Mouse (Mus musculus) B cell, adult 62 days (primary cell): ENCODE measurements around the gene Ubtd1. TPM values are rescaled to one million over a fixed set of nuclear protein-coding genes. Genes with fewer than 3 reads are reported as not detected.

ENCODE experiments used
- total RNA-seq: library from RNA; stranded (reverse); gene quantifications from 4 replicates; pipeline ENCODE4 v1.2.4, GENCODE M21; 2023

Ubtd1 gene
- 4.8 to 7.0 TPM (median 5.7 TPM) in 4 replicates for total RNA-seq

DNA sequence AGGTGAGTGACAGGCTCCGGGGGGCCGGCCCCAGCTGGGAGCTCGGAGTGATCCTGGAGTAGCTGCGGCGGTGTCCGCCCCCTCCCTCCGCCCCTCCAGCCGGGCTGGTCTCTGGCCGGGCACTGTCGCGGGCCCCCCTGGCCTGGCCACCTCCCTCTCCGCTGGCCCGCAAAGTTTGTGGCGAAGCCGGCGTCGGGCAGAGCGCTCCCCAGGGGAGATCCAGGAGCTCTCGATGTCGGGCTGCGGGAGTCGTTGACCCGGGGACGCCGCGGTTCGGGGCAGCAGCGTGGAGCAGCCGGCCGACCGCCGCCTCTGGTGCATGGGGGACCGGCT, at the start of gene Ubtd1:
Gene Ubtd1, plus strand, starts transcription at position 169 of the 333 bp plus-strand sequence.

DNA sequence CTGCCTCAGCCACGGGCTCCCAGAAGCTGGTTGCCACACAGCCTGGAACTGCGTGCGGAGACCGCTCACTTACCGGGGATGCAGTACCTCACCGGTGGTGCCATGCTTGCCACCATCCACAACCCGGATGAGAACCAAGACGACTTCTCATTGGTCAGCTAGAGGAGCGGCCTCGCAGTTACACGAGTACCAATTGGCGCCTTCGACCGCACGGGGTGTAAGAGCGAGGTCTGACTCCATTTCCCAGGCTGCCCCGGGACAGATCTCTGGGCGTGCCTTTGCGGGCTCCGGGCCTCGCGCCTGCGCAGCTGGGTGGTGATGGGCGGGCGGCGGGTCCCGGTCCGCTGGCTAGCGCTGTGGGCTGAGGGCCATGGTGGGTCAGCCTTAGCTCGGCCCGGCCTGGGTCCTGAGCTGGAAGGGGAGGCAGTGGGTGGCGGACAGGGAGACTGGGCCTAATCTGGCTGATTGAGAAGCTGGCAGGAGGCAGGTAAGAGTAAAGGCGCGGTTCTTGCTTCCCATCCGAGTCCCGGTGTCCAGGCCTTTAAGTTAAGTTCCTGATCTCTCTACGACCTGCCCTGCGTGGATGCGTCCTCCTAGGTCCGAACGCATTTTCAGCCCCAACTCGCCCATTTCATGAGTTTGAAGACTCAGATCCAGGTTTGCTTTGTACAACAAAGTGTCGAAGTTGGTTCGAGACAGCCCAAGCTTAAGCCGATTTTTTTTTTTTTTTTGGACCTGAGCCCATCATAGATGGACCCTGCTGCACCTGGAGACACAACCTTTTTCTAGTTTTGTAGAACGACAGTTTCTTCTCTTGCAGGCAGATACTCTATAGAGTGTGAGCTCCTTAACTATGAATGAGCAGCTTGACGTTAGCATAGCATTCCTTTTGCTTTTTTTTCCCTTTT, 48.1 kb upstream of the Ubtd1 start, which contains the start of the genes Exosc1 and Zdhhc16:
Gene Exosc1, minus strand, starts transcription at position 245 of the 908 bp plus-strand sequence.
Gene Zdhhc16, plus strand, starts transcription at position 302 of the 908 bp plus-strand sequence.

DNA sequence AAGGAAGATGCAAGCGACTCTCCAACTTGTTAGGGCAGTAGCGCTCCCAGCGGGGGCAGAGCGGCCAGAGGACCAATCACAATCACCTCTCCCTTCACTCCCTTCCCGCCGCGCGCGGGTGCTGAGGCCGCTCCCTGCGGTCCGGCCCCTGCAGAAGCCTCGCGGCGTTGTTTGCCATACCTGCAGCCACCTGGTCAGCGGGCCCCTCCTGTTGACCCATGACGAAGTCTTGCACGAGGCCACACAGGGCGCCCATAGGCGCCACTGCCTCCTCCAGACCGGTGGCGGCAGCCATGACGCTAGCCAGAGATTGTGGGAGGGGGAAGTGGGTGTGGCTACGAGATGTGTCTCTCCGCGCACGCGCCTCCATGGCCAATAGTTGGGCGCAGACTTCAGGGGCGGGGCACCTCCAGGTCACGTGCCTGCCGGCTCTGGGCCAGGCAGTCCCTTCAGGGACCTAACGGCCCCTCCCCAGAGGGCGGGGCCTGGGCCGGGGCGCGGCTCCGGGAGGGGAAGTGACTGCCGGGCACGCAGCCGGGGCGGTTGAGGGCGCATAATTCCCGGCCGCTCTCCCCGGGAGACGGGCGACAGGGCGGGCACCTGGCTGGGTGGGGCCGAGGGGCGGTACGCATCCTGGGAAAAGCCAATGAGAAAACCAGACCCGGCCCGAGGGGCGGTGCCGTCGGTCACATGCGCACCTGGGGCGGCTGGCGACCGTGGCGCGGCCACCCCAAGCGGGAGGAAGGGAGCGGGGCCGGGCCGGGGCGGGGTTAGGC, 556 bp upstream of the Ubtd1 start, which contains the start of gene Mms19:
Gene Mms19, minus strand, starts transcription at position 339 of the 776 bp plus-strand sequence.

DNA sequence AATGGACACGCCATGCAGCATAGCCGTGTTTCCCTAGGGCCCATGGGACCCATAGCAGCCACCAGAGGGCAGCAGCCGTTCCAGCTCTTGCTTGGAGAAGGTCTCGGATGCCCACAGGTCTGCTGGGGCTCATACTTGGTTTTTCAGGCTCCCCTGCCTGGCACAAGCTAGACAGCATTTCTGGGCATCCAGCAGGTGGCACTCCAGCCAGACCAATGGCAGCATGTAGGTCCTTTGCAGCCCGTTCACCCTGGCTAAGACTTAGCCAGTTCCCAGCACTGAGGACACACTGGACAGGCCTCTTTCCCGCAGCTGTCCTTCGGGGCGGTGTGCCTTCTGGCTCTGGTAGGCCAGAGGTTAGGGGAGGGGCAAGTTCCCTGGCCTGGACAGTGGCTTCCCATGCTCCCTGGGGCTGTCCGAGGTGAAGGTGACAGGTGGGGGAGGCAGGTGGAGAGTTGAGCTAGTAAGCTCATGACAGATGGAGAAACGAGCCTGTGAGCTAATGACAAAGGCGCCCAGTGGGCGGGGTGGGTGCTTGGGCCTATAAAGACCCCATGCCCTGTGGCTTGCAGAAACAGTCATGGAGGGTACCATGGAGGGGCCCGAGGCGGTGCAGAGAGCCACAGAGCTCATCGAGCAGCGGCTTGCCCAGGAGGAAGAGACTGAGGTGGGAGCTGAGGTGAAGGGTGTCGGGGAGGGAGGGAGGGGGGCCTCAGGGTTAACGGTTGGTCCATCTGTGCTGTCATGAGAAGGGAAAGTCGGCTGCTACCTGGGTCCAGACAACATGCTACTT, 54.1 kb downstream of the Ubtd1 start, which contains the start of gene Ankrd2:
Gene Ankrd2, plus strand, starts transcription at position 545 of the 793 bp plus-strand sequence.

DNA sequence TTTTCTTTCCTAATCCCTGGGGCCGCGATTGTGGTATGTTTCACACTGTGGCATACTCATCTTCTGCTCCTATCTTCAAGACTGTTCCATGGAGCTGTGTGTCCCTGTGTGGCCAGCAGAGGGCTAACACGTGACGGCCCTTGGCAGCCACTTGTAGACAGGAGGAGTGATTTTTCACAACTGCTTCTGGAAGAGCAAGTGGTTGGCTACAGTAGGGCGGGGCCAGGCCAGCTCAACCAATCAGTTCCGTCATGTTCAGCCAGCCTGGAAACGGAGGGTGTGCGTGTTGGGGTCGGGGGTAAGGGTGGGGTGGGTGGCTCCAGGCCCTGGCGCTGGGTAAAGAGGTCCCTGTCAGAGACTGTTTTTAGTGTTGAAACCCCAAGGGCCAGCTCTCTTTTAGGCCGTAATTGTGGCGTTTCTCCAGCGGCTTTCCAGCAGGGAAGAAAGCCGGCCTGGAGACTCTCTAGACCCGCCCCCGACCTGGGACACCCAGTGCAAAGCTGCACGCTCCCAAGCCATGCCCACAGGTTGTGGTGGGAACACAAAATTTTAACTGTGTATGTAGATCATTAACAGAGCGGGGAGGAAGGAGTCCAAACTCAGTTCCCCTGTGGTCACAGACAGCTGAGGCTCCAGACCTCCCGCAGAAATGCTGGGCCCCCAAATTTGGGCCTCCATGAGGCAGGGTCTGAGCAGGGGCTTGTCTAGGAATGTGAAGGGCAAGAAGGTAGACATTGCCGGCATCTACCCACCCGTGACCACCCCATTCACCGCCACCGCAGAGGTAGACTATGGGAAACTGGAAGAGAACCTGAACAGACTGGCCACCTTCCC, 63.9 kb downstream of the Ubtd1 start, which contains the start of gene Hoga1:
Gene Hoga1, plus strand, starts transcription at position 342 of the 834 bp plus-strand sequence.

DNA sequence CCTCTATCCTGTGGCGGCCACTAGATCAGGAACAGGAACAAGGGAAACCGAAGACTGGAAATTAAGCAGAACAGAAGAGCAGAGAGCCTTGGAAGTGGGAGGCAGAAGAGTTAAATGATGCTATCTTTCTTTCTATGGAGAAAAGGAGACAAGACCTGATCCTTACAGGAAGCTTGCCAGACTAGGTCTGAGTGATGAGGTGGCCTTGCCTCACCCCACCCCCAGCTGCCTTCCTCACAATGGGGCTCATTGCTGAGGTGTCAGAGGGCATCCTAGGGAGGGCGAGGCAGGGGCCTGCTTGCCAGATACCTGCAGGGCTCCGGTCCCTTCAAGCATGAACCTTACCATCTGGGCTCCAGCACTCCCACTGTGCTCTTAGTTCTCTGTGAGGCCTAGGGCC, 70.4 kb downstream of the Ubtd1 start, which contains the start of gene 4933411K16Rik:
Gene 4933411K16Rik, plus strand, starts transcription at position 301 of the 400 bp plus-strand sequence.

Other genes with a start within 250 kb of the Ubtd1 start
- 0.30 to 0.46 TPM (median 0.34 TPM) in 3 of 4 replicates, not detected in the other for gene Slit1, start 238.1 kb upstream of the Ubtd1 start, total RNA-seq
- 2.8 to 5.1 TPM (median 3.2 TPM) in 4 replicates for gene Arhgap19, start 179.7 kb upstream of the Ubtd1 start, total RNA-seq
- 35.5 to 40.5 TPM (median 37.3 TPM) in 4 replicates for gene Frat1, start 151.8 kb upstream of the Ubtd1 start, total RNA-seq
- 37.5 to 43.8 TPM (median 38.4 TPM) in 4 replicates for gene Frat2, start 133.6 kb upstream of the Ubtd1 start, total RNA-seq
- 37.5 to 42.6 TPM (median 39.7 TPM) in 4 replicates for gene Rrp12, start 85.6 kb upstream of the Ubtd1 start, total RNA-seq
- 80.9 to 95.2 TPM (median 81.5 TPM) in 4 replicates for gene Pgam1, start 69.8 kb upstream of the Ubtd1 start, total RNA-seq
- gene Exosc1, start 48.3 kb upstream of the Ubtd1 start, total RNA-seq = 43.1 to 47.9 TPM (median 46.8 TPM) in 4 replicates
- 33.0 to 38.7 TPM (median 34.5 TPM) in 4 replicates for gene Zdhhc16, start 48.3 kb upstream of the Ubtd1 start, total RNA-seq
- 73.0 to 88.4 TPM (median 77.2 TPM) in 4 replicates for gene Mms19, start 606 bp upstream of the Ubtd1 start, total RNA-seq
- not detected in 4 replicates for gene Ankrd2, start 54.2 kb downstream of the Ubtd1 start, total RNA-seq
- not detected in 4 replicates for gene Hoga1, start 63.8 kb downstream of the Ubtd1 start, total RNA-seq
- gene 4933411K16Rik, start 70.5 kb downstream of the Ubtd1 start, total RNA-seq = not detected in 4 replicates
- not detected in 4 replicates for gene Morn4, start 104.6 kb downstream of the Ubtd1 start, total RNA-seq
- 46.3 to 50.4 TPM (median 48.0 TPM) in 4 replicates for gene Pi4k2a, start 108.7 kb downstream of the Ubtd1 start, total RNA-seq
- 3.8 to 4.8 TPM (median 4.2 TPM) in 4 replicates for gene Avpi1, start 147.3 kb downstream of the Ubtd1 start, total RNA-seq
- 1.1 to 1.6 TPM (median 1.2 TPM) in 4 replicates for gene Marveld1, start 165.6 kb downstream of the Ubtd1 start, total RNA-seq
- gene Zfyve27, start 182.2 kb downstream of the Ubtd1 start, total RNA-seq = 80.0 to 88.4 TPM (median 86.0 TPM) in 4 replicates
- not detected in 4 replicates for gene Sfrp5, start 220.5 kb downstream of the Ubtd1 start, total RNA-seq